Mouse (Mus musculus) lung, adult 18-20 months (tissue): ENCODE data around the gene Nrbf2.
A peak's percentile ranks its signal among the peaks of the same experiment; 100 is the strongest.

Source experiments
- DNase-seq, 2 experiments: peaks; one replicate each; pipeline ENCODE4 v3.0.0; 2022; ENCODE audit warnings: mixed read lengths in 2 of 2

Gene Nrbf2

GRCm38 (mm10) chr10:67285176-67285814, at the start of gene Nrbf2:
Nrbf2 (minus strand) TSS chr10:67285305.
- DNase-seq: peak; percentile 87 to 92

DNA sequence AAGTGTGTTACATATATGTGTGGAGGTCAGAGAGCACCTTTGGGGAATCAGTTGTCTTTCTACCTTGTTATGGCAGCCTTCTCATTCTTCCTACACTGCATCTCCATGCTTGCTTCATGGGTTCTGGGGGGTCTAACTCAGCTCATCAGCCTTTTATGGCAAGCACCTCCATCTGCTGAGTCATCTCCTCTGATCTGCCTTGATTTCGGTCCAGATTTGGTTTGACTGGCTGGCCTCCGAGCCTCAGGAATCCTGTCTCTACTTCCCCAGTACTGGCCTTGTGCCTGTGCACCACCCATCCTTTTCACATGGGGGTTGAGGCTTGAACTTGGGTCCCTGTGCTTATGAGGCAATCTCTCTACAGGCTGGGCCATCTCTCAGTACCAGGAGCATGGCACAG, 45.5 kb upstream of the Nrbf2 start:
- no peak for DNase-seq

DNA sequence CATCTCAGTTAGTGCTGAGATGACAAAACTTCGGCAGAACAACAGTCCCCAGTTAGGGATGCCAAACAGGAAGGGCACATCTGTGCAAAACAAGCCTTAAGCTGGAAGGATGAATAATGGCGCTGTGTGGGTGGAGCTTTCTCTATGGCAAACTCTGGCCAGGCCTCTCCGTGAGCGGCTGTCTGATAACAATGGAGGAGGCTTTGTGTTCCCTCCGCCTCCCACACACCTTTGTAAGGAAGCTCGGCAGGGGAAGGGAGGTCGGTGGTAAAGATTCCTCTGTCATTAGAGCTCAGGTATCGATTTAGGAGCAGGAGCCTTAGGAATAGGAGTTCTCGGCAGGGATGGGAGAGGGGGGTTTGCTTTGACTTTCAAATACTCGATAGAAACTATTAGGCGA, 44.6 kb upstream of the Nrbf2 start:
- DNase-seq: no peak

DNA sequence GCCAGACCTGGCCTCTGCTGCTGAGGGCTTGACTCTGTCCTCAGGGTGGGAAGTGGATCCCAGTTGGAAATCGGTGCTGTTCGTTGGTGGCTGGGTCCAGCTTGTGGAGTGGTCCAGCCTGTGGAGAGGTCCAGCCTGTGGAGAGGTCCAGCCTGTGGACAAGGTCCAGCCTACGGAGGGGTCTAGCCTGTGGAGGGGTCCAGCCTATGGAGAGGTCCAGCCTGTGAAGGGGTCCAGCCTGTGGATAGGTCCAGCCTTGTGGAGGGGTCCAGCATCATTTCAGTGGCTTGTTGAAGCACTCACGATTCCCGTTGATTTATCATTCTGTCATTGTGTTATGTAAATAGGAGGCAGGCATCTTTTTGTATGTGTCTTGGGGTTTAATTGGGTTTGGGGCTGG, 43.1 kb upstream of the Nrbf2 start:
- no peak for DNase-seq

- no peak for DNase-seq
Measured at GRCm38 (mm10) chr10:67324036-67324435, 38.9 kb upstream of the Nrbf2 start.

- DNase-seq: no peak
Measured at GRCm38 (mm10) chr10:67321396-67321795, 36.3 kb upstream of the Nrbf2 start.

DNA sequence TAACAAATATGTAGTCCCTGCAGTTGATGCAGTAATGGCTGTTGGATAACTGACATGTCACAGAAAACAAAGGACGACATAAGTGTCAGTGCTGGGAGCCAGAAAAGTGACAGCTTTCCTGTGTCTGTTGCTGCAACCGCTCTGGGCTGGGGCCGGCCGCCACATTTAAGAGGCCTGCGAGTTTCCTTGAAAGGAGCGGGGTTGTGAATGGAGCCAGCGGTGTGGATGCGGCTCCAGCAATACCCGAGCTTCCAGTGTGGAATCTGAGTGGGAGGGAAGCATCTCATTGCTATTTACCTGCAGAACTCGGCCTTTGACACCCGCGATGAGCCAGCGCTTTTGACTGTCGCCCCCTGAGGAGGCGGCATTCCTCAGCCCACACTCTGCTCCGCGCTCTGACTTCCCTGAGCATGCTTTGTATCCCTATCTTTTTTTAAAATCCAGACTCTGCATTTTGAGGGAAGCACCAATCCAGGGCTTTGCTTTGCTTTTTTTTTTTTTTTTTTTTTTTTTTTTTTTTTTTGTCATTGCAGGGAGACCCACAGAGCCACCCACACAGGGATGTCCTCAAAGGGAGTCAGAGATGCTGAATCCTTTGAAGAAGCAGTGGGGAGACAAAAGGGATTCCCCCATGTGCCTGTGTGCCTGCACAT, 35.2 kb upstream of the Nrbf2 start:
- no peak for DNase-seq

GRCm38 (mm10) chr10:67319016-67319725, 34.1 kb upstream of the Nrbf2 start:
- no peak for DNase-seq

DNA sequence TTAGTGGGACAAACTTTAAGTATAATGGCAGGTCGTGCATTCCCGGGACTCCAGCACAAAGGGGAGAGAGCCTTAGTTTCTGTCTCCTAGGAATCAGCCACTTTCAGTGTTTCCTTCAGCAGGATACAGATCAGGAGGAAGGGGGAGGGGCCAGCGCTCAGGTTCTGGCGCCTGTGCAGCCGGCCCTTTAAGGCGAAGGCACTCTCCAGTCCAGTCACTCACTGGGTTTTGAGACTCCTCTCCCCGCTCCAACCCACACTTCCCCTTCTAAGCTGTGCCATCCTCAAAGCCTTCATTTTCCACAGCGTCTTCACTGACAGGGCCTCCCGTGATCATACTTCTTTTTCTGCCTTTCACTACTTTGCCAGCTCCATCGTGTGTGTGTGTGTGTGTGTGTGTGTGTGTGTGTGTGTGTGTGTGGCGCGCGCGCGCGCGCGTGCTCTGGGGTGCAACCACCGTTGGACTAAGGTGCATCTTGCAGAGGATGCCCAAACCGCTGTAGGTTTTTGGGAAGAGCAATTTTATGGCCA, 32.9 kb upstream of the Nrbf2 start:
- peak; percentile 23 to 36 for DNase-seq

DNA sequence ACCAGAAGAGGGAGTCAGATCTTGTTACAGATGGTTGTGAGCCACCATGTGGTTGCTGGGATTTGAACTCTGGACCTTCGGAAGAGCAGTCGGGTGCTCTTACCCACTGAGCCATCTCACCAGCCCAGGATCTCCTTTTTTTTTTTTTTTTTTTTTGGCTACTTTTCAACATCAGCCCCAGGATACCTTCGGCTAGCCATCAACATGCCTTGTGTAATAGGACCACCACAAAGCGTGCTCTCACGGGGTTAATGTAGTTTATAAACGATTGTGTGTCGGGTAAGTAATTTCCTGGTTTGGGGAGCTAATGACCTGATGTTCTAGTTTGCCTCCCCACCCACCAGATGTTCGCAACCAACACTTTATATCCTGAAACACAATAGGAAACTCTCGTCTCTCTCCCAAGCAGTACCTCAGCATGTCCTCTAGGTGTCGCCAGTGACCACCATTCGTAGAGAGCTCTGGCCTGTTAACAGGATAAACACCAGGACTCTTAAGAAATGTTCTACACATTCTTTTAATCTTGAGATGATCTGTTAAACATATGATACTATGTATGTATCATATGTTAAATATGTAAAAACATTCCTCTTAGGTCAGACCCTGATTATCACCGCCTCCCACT, 29.8 kb upstream of the Nrbf2 start:
- DNase-seq: peak; percentile 36 to 54

DNA sequence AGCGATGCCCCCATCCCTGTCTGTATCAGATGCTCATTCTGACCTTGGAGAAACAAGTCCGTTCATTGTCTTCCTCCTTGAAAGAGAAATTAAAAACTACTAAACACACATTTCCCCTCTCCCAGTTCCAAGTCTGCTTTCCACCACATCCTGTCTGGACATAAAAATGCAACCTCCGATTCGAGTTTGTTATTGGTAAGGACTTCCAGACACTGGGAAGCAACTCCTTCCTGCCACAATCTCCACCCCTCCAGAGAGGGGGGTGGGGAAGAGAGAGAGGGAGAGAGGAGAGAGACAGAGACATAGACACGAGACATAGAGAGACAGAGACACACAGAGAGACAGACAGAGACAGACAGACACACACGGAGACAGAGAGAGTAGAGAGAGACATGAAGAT, 27.4 kb upstream of the Nrbf2 start:
- DNase-seq: peak in 1 of 2 experiments; percentile 27

GRCm38 (mm10) chr10:67311277-67311959, 26.3 kb upstream of the Nrbf2 start:
- peak; percentile 65 to 68 for DNase-seq

DNA sequence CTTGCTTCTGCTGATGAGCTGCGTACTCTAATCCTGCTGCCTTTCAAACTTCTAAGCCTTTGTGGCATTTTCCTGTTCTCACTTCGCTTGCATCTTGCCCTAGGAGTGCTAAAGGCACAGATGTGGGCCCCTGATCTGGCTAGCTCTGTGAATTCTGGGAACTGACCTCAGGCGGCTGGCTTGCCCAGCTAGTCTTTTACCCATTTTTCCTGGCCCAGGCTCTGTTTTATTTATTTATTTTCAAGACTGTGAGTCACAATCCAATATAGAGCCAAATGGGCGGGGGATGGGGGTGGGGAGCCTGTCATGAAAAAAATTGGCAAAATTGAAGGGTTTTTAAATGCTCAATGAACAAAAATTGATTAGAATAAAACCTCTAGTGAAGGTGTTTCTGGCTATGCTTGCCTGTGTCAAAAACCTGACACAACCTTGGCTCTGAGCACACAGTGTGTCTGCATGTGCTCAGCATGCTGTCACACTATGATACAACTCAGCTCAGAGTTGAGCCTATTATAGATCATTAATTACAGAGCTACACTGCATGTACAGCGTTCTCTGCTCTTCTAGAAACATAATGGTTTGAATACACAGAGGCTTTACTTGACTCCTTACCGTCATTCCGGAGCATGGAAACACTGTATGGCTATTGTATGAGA, 24.5 kb upstream of the Nrbf2 start:
- no peak for DNase-seq

DNA sequence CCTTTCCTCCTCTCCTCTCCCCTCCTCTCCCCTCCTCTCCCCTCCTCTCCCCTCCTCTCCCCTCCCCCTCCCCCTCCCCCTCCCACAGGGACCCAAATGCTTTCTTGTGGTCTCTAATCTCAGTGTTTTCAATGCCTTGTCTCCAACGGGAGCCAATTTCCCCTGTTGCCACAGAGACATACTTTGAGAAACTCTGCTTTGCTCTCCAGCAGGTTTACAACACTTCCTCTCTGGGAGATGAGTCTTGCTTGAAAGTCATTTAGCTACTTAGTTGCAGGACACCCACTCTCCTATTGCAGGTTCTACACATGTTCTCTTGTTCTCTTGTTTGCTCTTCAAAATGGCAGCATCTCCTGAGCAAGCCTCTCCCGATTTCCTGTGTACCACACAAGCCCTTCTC, 17.2 kb upstream of the Nrbf2 start:
- no peak for DNase-seq

DNA sequence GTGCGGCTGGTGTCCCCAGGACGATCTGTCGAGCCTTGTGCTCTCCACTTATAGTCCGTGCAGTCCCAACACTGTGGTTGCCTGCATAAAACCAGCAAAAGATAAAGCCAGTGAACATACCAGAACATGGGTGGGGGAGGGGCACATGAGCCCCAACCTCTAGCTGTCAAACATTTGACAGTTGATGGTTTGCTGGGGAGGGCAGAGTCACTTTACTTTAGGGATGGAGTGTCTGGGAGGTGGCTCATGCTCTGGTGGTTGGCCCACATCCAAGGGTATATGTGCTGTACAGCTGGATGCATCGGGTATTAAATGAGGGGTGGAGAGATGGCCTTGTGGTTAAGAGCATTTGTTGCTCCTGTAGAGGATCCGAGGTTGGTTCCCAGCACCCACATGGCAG, 15.9 kb upstream of the Nrbf2 start:
- DNase-seq: no peak

GRCm38 (mm10) chr10:67299285-67299684, 14.2 kb upstream of the Nrbf2 start:
- DNase-seq: no peak

GRCm38 (mm10) chr10:67298856-67299255, 13.8 kb upstream of the Nrbf2 start:
- no peak for DNase-seq

- DNase-seq: no peak
Measured at GRCm38 (mm10) chr10:67297175-67297855, 12.2 kb upstream of the Nrbf2 start.

DNA sequence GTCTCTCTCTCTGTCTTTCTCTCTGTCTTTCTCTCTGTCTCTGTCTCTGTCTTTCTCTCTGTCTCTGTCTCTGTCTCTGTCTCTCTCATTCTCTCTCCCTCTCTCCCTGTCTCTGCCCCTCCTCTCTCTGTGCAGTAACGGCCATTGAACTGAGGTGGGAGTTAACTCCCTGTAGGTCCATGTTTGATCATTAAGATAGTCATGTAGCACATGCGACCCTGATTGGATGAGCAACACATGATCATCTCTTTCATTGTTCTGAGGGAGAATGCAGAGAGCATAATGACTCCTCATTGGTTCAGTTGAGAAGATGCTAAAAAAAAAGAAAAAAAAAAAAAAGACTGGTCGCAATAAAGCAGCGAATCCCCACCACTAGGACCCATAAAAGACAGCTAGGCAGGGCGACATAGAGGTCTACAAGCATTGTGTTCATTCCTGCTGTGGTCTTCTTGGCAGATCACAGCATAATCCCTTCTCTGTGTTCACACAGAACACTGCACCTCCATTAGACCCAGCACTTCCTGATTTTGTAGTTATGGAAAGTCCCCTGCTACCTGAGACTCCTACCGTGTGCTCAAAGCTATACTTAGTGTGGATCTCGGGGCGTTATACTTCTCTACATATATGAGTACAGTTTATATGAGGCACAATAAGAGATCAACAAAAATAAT, 11.5 kb upstream of the Nrbf2 start:
- no peak for DNase-seq

DNA sequence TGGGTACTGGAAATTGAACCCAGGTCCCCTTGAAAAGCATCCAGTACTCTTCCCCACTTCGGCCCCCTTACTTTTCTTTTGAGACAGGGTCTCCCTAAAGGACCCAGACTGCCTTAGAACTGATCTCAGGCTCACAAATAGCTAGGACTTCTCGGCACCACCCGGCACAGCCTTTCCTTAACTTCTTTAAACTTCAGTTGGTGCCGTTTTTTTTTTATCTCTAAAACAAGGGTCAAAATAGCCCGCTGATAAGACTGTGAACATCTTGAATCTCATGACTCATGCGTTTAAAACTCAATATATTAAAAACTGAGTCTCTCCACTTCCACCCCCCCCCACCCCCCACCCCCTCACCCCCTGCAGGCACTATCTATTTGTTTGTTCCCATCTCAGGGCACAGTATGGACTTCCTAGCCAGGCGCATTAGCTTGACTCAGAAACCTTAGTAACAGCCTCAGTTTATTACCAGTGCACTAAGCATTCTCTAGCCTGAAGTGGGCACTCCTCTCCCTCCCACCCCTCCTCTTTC, 10.9 kb upstream of the Nrbf2 start:
- no peak for DNase-seq

GRCm38 (mm10) chr10:67295331-67295730, 10.2 kb upstream of the Nrbf2 start:
- DNase-seq: no peak
